Mouse (Mus musculus) cerebellum, adult 9-10 months (tissue): Measurements from ENCODE around the gene Ints6.
"Not testable (repeated sequence)": the region's sequence is repeated elsewhere in the genome, so short reads cannot be mapped to it uniquely, and the experiment has no call there.

ENCODE experiments used
- DNase-seq: peaks from one replicate; pipeline ENCODE4 v3.0.0; 2022

The Ints6 gene

DNA sequence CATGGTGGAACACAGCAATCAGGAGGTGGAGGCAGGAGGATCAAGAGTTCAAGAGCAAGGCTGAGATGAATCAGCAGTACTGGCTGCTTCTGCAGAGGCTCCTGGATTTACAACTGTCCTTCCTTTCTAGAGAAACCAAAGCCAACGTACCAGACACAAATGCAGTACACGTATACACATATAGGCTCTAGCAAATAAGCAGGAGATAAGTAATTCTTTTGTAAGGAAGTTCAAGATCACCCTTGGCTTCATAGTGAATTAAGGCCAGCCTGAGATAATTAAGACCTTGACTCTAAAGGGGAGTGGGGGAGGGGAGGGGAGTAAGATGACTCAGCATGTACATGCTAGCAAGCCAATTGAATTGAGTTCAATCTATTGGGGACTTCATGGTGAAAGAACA, 9.5 kb downstream of the Ints6 start:
- DNase-seq: no peak

DNA sequence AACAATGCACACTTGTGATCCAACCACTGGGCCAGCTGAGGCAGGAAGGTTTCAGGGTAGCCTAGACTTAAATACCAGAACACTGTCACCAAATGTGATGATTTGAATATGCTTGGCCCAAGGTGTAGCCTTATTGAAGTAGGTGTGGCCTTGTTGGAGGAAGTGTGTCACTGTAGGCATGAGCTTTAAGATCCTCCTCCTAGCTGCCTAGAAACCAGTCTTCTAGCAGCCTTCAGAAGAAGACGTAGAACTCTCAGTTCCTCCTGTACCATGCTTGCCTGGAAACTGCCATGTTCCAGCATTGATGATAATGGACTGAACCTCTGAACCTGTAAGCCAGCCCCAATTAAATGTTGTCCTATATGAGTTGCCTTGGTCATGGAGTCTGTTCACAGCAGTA, 25.3 kb downstream of the Ints6 start:
- no peak for DNase-seq

DNA sequence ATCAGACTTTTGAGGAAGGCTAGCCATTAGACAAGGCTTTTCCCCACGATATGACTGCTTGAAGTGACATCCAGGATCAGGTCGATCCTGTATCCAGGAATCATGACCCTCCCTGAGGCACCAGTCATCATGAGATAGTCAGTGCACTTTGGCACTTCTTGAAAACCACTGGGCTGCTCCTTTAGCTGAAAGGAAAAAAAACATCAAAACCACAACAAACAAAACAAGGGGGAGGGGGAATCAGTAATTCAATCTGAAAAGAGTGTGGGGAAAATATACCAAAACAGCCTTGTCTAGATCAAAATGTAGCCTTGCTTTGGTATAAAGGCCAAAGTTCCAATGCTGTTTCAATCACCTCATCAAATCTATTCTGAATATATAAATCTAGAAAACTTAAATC, 27.3 kb downstream of the Ints6 start:
- DNase-seq: no peak

DNA sequence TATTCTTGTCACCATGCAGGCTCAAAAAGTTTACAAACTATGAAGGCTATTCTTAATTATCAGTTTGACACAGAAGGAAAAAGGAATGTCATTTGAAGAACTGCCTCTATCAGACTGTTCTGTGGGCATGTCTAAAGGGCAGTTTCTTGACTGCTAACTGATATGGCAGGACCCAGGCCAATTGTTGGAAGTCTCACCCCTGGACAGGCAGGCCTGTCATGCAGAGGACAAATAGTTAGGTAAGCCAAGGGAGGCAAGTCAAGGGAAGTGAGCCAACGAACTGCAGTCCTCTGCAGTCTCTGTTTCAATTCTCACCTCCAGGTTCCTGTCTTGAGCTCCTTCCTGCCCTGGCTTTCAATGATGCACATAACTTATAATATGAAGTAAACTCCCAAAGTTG, 29.1 kb downstream of the Ints6 start:
- no peak for DNase-seq

DNA sequence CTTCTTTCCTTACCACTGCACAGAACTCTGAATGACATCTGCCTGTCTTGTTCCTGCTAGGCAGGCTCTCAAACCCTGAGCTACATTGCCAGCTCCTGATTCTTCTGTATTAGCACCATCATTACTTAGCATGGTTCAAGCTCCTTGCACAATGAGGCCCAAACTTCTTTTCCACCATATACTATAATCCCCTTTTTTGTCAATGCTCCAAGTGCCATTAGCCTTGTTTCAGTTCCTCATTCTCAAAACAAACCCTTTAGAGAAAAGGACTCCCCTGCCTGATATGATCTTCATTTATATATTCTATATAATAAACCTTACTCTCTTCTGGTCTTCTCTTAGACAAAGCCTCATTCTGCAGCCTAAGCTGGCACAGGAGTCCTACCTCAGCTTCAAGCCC, 36.4 kb downstream of the Ints6 start:
- DNase-seq: no peak

DNA sequence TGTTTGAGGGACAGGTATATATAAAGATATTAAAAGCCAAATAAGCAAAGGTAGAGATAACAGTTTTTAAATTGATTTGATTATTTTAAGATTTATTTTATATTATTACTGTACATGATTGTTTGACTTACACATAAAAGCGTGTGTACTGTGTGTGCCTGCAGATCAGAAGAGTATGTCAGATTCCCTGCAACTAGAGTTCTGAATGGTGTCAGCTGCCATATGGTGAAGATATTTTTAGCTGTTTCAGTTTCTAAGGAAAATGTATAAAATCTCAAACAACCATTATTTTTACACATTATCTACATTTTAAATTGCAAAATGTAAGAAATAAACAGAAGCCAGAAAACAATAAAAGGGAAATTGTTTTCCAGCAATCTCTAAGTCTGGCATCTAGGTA, 39.3 kb downstream of the Ints6 start:
- DNase-seq: peak; percentile 26

DNA sequence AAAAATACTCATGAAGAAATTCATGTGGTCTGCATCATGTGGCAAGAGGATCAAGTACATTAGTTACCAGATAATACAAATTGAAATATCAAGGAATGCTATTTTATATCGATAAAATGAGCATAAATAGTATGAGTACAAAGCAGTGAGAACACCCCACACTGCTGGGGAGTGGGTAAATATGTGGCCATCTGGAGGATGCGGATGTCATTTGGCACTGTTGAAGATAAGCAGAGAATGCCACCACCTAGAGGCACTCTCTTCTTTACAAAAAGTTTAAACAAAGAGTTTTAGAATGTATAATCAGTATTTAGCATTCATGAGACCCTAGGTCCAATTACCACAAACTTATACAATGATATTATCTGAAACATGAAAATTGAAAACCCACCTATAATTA, 42.8 kb downstream of the Ints6 start:
- no peak for DNase-seq

DNA sequence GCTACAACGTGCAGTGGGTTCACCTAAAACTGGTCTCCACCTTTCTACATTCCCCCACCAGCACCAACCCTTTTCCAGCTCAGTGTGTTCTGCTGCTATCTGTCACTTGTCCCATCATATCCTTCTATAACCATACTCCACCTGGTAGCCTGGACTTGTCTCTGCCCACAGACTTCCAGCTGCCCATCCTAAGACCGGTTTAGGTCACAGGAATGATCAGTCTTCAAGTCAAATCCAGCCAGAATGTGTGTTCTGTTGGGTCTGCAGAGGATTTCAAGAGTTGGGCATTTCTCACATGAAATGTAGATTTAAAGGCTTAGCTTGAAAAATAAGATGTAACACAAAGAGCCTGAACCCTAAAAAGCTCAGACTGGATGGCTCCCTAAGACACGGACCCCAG, 87.3 kb downstream of the Ints6 start:
- DNase-seq: no peak

DNA sequence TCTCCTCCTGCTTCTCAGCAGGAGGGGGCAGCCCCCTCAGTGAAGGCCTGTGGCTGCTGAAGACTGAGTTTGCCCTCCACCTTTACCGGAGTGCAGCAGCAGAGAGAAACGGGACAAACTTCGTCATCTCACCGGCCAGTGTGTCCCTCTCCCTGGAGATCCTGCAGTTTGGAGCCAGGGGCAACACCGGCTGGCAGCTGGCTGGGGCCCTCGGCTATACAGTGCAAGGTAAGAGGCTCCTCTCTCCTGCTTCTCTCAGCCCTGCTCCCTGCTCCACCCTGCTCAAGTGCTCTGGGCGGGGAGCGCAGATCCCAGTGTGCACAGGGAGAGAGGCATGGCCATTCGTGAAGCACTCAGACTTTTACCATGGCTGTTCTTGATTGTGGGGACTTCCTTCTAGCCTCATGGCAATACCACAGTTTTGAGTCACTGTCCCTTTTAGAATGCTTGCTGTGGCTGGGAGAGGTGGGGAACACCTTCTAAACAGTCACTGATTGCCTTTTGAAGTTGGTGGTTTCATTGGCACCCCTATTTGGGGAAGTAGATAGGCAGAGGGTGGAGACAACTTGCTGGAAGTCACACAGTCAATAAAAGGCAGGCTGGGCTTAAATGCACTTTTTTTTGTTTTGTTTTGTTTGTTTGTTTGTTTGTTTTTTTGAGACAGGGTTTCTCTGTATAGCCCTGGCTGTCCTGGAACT, 95.8 kb downstream of the Ints6 start:
- DNase-seq: no peak

DNA sequence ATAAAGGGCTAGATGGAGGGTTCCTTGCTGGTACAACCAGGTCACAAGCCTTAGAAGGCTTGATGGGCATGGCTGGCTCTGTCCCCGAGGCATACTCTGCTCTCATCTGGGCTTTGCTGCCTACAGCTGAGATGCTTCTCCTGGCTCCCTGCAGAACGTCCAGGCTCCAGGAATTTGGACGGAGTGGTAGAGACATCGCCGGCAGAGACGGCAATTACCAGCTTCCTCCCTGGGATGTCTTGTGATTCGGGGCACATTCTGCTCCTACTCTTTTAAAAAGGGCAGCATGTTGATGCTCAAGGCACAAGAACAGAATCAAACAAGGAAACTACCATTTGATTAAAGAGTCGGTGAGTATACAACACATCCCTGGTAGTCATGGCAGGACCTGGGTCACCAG, 97.6 kb downstream of the Ints6 start, which contains the start of gene Serpine3:
Gene Serpine3, plus strand, starts transcription at position 301 of the 400 bp plus-strand sequence.
- no peak for DNase-seq

DNA sequence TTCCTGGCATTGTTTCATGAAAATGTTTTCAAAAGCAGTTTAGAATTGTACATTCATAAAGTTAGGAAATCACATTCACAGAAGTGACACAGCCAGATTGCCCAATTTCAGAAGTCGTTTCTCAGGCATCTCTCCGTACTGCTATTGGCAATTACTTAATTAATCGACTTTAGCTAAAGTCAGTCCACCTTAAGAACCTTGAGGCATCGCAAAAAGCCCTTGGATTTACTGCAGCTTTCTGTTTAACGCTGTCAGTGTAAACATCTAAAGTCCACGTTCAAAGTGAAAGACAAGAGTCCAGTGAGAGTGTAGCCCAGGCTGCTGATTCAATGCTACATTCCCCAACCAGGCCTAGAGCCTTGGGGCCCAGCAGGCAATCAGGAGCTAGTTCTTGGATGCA, 98.6 kb downstream of the Ints6 start:
- DNase-seq: no peak

DNA sequence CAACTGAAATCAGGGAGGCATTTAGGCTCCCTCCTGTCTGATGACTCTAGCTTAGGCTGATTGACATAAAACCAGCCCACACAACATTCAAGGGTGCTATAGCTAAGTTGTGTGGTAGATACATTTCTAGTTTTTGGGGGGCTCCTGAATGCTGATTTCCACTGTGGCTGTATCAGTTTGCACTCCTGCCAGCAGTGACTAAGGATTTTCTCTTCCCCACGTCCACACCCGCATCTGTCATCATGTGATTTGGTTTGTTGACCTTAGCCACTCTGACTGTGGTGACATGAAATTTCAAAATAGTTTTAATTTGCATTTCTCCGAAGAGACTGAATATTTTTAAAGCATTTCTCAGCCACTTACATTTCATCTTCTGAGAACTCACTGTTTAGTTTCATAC, 103.5 kb downstream of the Ints6 start:
- DNase-seq: no peak

DNA sequence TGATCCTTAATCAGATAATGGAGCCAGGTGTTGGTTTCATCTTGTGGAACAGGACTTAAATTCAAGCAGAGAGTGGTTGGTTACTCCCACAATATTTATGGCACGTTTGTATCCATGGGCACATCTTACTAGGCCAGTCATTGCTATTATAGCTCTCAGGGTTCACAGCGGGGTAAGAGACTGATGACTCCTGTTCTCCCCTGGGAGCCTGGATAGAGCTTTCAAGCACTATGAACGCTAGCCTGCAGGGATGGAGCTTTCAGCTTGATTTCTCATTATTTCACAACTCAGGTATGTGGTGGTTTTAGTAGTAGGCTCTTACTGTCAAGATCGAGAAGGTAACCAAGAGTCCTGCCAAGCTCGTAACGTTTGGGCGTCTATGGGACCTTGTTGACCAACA, 105.0 kb downstream of the Ints6 start:
- no peak for DNase-seq

DNA sequence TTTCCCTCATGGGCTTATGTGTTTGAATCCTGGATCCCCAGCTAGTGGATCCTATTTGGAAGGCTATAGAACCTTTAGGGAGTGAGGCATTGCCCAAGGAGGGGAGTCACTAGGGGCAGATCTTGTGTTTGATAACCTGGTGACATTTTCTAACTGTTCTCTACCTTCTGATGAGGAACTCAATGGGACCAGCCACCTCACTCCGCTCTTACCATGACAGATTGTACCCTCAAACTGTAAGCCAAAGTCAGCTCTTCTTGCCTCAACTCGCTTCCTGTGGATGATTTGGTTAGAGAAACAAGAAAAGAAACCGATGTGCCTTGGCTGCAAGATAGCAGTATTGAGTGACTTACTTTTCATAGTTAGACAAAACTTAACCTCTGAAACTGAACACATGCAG, 109.2 kb downstream of the Ints6 start:
- DNase-seq: no peak

DNA sequence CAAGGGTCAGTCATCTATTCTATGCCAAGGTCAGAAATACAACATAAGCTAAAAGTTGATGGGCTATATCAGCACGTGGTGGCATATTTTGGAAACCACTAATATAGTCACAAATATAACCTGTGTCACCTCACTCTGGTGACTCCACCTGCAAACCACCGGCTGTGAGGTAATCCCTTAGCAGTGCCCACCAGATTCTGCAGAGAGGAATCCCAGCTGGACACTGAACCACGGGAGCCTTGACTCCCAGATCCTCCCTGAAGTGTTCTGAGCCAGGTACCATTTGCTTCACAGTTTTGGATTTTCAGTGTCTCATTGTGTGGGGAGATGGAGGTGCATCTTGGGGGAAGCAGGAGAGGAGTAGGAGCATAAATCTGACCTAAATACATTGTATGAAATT, 110.6 kb downstream of the Ints6 start:
- DNase-seq: no peak

DNA sequence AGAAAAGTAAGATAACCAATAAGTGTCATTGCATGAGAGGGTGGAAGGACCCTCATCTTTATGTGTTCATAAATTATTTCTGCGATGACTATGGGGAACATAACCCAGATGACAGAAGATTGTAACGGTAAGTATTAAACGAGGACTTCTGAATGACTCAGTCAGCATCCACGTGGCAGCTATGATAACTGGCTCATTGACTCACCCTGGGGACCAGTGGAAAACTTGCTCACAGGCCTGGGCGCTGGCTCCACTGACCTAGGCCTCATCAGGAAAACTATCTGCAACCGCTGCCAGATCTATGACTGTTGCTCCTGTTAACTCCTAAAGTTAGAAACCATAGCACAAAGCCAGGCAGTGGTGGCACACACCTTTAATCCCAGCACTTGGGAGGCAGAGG, 112.6 kb downstream of the Ints6 start:
- no peak for DNase-seq

DNA sequence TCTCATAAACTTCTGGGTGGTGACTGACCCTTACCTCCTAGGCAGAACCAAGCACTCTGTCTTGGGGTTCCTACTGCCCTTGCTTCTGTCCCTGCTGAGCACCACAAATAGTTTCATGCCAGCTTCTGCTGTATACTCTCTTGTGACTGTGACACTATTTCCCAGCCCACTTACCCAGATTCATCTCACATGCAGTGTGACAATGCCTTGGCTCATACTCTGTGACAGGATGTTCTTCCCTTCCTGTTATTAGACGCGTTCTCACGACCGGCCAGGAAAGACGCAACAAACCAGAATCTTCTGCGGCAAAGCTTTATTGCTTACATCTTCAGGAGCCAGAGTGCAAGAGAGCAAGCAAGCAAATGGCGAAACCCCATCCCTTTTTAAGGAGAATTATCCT, 118.6 kb downstream of the Ints6 start:
- not testable (repeated sequence) for DNase-seq

DNA sequence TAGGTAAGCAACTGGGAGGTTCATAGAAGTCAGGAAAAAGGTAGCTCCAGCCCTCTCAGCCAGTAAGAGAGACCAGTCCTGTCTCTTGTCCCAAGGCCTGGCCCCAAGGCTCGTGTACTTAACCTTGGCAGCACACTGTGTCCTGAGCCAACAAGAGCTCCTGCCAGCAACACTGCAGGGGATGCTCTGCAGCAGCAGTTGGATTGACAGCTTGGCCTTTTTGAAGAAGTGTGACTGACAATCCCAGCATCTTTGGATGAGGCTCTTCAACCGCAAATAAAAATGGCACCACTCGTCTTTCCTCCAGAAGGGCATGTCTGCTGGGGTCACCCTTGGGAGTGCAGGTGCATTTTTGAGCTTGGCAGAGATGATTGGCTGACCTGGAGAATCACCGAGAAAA, 120.6 kb downstream of the Ints6 start:
- no peak for DNase-seq

DNA sequence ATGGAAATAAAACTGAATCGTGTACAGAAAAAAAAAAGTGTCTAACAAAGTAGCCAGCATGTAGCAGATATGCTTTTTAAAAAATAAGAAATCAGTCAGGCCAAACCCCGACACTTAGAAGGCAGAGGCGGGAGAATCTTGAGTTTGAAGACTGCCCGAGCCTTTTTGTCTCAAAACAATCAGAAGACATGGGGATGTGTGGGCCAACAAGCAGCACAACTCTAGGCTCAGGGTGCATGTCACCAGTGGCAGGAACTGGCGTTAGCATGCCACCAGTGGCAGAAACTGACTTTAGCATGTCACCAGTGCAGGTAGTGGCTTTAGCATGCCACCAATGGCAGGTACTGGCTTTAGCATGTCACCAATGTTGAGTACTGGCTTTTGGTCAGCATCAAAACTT, 121.4 kb downstream of the Ints6 start:
- DNase-seq: no peak

DNA sequence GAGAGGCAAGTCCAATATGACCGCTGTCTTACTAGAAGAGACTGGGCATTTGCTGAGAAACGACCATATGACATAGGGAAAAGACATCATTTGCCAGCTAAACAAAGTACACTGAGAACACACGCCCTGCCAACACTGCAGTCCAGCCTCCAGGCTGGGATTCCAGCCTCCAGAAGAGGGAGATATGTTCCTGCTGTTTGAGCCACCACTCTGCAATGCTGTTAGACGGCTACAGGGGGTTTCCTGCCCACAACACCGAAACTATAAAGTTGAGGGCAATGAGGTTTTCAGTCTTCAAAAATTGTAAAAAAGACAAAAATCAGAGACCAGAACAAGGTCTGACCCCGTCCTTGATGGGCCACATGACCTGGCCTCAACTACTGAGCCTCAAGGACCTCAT, 121.9 kb downstream of the Ints6 start:
- DNase-seq: no peak

DNA sequence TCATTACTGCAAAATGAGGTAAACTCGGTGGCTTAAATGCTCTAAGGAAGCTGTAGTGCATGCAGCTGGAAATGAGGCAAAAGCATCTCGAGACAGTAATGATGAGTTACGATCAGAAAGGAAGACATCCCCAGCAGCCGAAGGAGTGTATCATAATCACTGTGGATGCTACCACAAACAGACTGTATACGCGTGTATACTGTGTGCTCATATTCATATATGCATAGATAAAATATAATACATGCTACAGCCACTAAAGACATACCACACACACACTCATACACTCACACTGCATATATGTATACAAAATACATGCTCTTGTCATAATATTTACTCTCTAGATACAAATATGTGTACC, 122.6 kb downstream of the Ints6 start:
- no peak for DNase-seq

DNA sequence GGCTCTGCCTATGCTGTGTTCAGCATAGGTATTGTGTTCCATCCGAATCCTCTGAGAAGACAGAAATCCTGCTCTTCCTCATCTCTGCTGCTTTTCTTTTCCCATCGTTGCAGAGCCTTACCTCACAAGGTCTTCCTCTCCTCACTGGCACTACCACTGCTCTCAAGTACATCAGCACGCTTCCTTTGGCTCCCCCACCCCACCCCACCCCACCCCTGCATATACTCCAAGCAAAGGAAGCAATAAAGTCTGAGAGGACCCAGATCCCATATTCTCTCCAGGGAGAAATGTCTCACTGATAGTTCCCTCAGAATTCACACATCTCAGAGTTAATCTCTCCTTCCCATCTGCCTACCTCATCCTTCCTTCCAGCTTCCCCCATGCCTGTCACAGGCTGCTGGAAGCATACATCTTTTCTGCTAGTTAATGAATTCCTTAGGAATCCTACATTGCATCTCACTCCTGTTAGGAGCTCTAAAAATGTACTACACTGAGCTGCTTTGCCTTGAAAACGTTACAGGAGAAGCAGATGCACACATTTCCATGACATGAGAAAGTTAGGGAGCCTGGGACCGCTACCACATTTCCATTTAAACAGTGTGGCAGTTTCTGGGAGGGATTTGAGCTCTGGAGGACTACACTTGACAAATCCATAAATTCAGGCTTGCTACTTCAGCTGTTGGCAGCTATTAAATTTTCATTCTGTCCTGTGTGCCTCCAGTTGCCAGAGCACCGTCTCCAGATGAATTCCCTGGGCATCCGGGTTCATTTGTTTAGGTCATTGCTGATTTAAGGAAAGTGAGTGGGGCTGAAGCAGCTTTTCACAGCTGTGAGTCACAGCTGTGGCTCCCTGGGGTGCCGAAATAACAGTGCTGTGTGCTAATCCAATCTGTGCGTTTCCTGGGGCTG, 123.3 kb downstream of the Ints6 start:
- DNase-seq: no peak

DNA sequence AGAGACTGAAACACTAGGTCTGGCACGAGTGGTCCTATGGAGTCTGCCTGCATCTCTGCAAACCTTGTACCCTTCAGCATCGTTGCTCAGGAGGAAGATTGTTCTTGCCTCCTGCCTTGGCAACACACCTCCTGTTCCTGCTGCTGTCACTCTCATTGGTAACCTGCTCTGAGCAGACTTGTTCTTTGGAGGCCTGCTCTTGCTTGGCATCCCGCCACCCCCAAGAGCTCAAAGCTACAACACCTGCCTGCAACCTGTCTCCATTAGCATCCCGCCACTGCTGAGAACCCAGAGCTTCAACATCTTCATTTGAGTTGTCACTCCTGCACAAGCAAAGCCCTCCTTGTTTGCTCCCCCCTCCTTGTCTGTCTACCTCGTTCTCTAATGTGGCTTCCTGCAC, 133.0 kb downstream of the Ints6 start:
- peak; percentile 87 for DNase-seq
